Mouse (Mus musculus): ENCODE results near the gene Hfm1. TPM values are rescaled to one million over a fixed set of nuclear protein-coding genes. Genes with fewer than 3 reads are reported as not detected.

Hfm1 gene
- polyA plus RNA-seq (2012; fragmentation: generic; extraction: Trizol): not detected

DNA sequence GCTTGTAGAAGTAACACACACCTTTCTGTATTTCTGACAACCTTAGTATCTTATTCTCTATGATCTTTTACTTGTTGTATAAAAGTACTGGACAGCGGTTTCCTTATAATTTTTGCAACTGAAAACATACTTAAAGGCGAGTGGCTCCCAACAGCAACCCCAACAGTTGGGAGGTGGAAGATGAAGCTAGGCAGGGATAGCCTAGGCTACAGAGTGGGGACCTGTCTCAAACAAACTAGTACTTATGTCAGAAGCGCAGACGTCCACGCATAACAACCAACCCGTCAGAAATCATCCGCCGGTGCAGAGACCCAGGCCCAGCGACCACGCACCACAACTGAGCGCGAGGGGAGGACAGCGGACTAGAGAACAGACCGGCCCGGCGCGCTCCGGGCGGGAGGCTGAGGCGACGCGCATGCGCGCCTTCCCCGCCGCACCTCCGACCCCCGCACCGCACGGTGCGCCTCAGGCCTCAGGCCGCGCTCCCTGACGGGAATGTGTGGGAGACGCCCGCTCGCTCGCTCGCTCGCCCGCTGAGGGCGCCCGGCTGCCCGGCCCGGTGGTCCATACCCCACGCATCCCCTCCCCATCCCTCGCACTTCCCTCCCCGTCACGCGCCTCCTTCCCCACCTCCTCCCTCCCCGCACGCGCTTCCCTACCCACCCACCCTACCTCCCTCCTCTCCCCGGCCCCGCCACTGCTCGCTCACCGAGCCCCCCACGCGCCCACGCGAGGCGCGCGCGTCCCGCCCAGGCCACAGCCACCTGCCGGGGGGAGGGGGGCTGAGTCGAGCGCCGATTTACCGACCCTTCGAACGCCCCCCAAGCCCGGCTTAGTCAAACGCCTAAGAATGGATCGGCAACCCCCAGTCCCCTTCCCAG, at the start of gene Hfm1:
TSS of gene Hfm1 (minus strand) at position 834 of the 881 bp plus-strand sequence.

DNA sequence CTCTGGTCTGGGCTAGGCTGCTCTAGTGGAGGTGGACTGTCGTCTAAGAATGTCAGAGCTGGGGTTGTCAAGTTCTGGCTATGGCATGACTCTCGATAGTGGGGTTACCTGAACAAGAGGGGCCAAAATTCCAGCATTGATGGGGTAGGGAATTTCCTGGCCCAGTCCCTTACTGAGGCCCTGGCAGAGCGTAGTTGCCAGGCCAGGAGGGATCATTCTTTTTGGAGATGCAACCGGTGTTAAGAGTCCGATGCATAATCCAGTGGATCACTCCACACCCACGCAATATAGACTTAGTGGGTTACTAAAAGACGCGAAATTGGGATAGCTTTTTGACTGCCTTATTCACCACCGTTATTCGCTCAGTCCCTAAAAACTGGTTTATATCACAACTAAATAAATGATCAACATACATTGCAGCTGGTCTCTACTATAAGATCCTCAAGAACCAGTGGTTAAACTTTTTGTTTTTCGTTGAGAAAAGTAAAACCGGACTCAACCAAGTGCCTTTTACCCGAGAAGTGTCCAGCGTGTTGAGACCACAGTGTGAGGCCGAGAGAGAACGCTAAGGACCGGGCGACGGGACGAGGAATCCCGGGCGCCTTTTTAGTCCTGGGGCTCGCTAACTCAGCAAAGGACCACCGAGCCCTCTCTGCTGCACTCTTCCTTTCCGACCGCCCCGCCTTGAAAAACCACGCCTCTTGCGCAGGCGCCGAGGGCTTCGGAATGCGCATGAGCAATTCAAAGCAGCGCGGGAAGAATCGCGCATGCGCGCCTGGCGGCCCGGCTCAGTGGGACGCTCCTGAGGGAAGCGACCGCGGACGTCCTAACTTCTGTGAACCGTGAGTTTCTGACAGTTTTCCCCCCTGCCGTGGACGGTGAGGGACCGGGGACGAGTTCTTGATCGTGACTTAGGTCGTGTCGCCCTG, 37.7 kb upstream of the Hfm1 start, which contains the start of gene Cdc7:
TSS of gene Cdc7 (plus strand) at position 739 of the 929 bp plus-strand sequence.

Other genes starting within 250 kb of the Hfm1 start
- gene Zfp644, start 229.0 kb downstream of the Hfm1 start, polyA plus RNA-seq (2012; fragmentation: generic; extraction: Trizol): 1 to 10 TPM; 2.9 to 5.5 TPM
- gene Cdc7, start 38.0 kb upstream of the Hfm1 start, polyA plus RNA-seq (2012; fragmentation: generic; extraction: Trizol): 1 to 10 TPM in 1 of 2 experiments, under 1 TPM in 1; 0.29 to 2.5 TPM